Mouse (Mus musculus) megakaryocyte progenitor cell, adult 5-6 weeks (primary cell): ENCODE data around the gene Prss38. TPM values are rescaled to one million over a fixed set of nuclear protein-coding genes. Genes with fewer than 3 reads are reported as not detected.
"Not testable (repeated sequence)": the region's sequence is repeated elsewhere in the genome, so short reads cannot be mapped to it uniquely, and the experiment has no call there.

ENCODE experiments used
- ATAC-seq: replicated peaks from 2 replicates; pipeline ENCODE4 v1.8.0; 2016; ENCODE audit warnings: mild to moderate bottlenecking, moderate TSS enrichment, inconsistent platforms; ENCODE audit not compliant: poor library complexity
- total RNA-seq, 2 experiments: library from RNA; stranded (forward) in 1 of 2; stranded (reverse) in 1 of 2; fragments of 157-497, 149-512 nt in 1 of 2; fragments of 200-1000 nt in 1 of 2; gene quantifications; 2 replicates each; pipeline versions ENCODE4 v1.2.3 to v1.2.4; 2015 to 2017

The Prss38 gene
- total RNA-seq, 2 experiments from 2014 or later: not detected

DNA sequence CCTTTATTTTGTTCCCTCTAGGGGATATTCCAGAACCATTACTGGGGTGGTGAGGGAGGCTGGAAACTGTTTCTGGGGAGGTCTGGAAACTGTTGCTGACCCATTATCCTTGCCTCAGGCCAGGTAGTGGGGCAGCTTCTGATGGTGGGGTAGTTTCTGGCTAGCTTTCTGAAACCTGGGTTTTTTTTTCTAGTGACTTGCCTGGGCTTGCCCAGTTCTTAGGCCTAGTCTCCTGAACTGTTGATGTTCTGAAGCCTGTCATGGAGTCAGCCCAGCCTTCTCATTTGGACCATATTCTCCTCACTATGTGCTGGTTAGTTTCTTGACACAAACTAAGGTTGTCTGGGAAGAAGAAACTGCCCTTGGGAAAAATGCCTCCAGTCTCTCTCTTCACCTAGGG lies 4.1 kb upstream of the Prss38 start:
- ATAC-seq: no peak

GRCm38 (mm10) chr11:59377999-59378398 lies 2.5 kb upstream of the Prss38 start:
- no peak for ATAC-seq

DNA sequence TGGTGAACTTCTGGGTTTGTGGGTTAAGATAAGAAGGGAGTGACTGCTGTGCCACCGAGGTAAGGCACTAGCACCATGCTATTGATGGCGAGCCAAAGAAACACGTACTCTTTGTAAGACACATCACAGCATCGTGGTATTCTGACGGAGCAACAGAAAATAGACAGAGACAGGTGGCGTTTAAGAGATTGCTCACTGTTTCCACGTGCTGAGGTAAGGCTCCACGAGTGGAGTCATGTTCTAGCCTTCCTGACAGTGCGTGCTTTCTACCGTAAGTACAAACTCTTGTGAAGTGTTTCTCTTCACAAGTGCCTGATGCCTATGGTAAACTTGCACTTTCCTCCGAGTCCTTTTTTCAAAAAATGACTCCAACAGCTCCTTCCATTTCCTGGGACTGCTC lies 5.6 kb downstream of the Prss38 start:
- 0 out of 2 replicates have a peak, but pooled peaks have one; percentile 20 for ATAC-seq

DNA sequence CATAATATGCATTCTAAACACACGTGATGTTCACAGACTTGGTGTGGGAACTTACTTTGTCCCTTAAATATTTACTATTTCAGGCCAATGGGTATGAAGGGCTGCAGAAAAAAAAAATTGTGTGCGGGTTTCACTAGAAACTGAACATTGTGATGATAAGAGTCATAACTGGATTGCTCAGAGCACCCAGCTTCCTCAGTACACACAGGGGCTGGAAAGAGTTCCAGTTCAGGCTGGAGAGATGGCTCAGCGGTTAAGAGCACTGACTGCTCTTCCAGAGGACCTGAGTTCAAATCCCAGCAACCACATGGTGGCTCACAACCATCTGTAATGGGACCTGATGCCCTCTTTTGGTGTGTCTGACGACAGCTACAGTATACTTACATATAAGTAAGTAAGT lies 7.5 kb downstream of the Prss38 start:
- not testable (repeated sequence) for ATAC-seq

DNA sequence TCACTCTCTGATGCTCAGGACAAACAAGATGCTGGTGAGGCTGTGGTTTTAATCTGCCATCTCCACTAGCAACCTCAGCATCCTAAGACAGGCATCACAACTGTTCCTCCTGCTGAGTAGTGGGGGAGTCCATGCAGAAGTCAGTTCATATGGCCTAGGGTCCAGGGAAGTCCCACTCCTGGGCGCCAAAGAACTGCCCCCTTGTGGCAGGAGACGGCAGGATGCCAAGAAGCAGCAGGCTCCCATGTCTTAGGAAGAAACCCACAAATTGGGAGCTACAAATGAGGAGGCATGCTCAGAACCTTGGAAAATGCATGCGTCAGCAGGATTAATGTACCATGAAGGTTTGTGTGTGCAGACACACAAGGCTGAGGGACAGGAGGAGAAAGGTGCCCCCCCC lies 8.8 kb downstream of the Prss38 start:
- no peak for ATAC-seq

DNA sequence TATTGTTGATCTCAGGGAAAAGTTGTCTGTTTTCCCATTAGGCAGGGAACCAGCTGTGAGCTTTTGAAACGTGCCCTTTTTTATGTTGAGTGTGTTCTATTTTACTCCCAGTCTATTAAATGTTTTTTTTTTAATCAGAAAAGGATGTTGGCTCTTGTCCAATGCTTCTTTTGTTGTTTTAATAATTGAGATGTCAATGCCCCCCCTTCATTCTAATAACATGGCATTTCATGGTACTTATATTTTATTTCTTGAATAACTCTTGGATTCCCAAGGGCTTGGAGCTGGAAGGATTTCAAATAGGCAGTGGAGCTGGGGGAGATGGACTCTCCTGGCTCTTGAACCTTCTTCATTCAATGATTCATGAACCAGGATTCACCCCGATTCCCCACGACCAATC lies 9.4 kb downstream of the Prss38 start:
- no peak for ATAC-seq

- ATAC-seq: no peak
Observed at GRCm38 (mm10) chr11:59364417-59364816, 11.0 kb downstream of the Prss38 start.

DNA sequence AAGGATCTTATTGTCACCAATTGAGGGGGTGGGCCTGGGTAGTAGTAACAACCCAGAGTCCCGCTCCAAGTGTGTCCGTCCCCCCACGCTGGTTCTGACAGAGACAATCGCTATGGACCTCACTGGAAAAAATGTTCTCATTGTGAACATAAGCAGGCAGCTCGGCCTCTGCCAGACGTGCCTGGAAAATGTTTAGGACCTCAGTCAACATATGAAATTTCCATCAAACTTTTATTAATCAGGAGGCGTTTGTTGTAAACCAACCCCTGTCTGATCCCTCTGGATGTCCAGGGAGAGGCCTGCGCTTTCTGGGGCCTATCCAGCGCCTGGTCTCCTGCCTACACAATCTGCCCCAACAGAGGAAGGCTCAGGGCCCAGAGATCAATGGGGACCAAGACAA lies 11.4 kb downstream of the Prss38 start:
- ATAC-seq: no peak

- ATAC-seq: peak; percentile 31; the same call in 1 of the 2 replicates
Observed at GRCm38 (mm10) chr11:59361291-59361690, 14.2 kb downstream of the Prss38 start.

DNA sequence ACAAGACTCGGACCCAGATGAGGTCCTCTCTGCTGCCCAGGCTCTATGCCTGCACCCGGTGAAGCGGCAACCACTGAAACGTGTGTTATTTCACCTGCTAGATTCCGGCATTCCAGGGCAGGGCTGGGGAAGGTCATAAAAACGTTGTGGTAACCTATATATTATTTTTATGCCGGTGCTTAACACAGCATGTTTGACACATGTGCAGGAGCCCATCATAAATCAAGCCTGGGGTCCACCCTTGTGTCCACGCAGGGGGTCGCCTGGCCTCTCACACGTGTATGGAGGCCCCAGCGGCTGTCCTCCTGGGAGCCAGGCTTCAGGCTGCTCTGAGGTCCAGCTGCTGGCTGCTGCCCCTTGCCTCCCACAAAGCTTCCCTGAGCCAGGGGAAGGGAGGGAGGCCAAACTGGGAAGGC lies 18.6 kb downstream of the Prss38 start:
- ATAC-seq: no peak

DNA sequence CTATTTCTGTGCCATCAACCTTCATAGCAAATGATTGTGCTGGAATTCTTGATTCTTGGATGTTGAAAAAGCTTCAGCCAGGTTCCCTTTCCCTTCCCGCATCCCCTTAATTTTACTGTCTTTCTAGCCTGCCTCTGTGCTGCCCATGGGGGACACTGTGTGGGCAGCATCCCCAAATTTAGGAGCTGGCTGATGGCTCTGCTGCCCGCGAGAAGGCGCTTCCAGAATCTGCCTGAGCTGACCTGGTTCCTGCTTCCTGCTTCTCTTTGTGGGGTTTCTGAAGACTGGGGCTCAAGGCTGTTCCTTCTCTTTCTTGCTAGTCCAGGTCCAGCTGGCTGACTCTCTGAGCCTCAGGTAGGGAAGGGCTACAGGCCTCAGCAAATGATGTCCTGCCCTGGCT lies 20.7 kb downstream of the Prss38 start:
- ATAC-seq: no peak

- no peak for ATAC-seq
Observed at GRCm38 (mm10) chr11:59350326-59350725, 25.1 kb downstream of the Prss38 start.

- no peak for ATAC-seq
Observed at GRCm38 (mm10) chr11:59346166-59346910, 29.1 kb downstream of the Prss38 start.

GRCm38 (mm10) chr11:59342956-59343355 lies 32.5 kb downstream of the Prss38 start:
- ATAC-seq: peak; percentile 39; the same call in 1 of the 2 replicates

DNA sequence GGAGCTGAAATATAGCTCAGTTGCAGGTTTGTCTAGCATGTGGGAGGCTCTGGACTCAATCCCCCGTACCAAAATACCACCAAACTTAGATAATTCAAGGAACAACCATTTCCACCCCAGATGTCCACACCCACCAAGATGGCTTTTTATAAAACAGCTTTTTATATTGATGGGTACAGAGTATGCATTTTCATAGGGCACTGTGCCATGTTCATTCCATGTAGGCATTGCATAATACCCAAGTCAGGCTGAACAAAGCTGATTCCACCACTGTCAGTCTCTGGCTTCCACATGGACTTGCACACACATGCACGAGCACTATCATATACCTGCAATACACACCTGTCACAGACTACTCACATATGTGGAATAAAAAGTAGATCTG lies 36.7 kb downstream of the Prss38 start:
- no peak for ATAC-seq

- ATAC-seq: no peak
Observed at GRCm38 (mm10) chr11:59337955-59338735, 37.3 kb downstream of the Prss38 start.

DNA sequence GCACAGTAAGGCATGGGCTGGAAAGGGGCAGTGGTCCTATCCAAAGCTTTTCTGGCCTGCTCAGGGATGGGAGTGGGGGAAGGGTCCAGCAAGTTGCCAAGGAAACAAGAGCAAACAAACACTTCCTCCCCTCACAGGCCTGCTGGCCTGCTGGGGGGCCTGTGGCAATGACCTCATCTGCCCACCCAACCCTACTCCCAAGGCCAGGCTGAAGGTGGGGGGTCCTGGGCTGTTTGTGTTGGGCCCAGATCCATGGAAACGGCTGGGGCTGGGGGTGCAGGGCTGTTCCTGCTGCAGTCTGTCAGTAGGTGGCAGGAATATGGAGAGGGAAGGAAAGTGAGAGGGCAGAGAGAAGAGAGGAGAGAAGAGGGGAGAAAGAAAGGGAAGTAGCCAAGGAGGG lies 39.1 kb downstream of the Prss38 start:
- ATAC-seq: no peak

- ATAC-seq: no peak
Observed at GRCm38 (mm10) chr11:59335942-59336341, 39.5 kb downstream of the Prss38 start.

GRCm38 (mm10) chr11:59335150-59335549 lies 40.3 kb downstream of the Prss38 start:
- no peak for ATAC-seq

DNA sequence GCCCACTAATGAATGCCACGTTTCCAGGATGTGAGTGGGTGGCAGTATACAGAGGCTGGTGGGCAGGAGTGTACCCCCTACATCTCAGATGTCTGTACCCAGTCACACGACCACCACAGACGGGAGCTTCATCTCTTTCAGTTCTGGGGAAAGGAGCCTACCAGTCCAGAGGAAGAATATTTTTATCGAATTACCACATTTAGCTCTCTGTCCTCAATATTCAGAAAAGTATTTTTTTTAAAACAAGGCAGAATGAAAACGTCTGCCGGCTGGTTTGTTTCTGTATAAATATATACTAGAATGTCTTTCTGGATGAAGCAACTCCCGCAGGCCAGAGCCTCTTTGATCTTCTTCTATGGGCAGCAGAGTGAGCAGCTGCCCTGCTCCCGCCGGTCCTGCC lies 42.5 kb downstream of the Prss38 start:
- no peak for ATAC-seq

DNA sequence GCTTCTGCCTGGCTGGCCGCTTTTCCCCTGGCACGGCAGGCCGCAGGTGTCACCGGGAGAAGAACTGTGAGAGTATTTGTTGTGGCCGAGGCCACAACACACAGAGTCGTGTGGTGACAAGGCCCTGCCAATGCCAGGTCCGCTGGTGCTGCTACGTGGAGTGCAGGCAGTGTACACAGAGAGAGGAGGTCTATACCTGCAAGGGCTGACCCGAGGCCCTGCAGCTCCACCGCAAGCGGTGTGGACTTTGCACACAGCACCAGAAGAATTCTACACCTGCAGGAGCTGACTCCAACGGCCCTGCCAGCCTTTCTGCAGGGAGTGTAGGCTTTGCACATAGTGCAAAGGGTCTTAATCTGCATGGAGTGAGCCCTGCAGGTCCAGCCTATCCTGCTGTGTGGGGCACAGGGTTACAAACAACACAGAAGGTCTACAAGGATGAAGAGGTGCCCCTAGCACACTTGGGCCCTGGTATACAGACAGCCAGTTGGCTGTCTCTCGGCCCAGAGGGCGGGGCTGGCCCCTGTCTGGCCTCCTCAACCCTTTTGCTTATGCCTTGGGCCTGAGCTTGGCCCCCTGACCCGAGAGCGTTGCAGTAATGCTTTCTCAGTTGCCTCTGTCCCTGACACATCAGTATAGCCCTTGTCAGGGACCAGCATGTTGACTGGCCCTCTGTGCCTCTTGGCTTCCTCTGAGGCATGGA lies 44.1 kb downstream of the Prss38 start:
- no peak for ATAC-seq

- peak; percentile 75 for ATAC-seq
Observed at GRCm38 (mm10) chr11:59330560-59330959, 44.9 kb downstream of the Prss38 start.
